11 mouse cellular contexts compared by ENCODE assay signal in genomic region chr8:105275387-105275786, GRCm38 (mm10). TPM values are rescaled to one million over a fixed set of nuclear protein-coding genes. Genes with fewer than 3 reads are reported as not detected.
DNase-seq lines count a peak whose midpoint lies in the region; ATAC-seq lines count a peak whose summit lies in the region.
"Had no signal": no experiment of that assay in that cellular context is flagged by ENCODE, and none has a peak within 500 bp of the region (broad histone marks: within the 10 kb centered on the region; RNA-seq: fewer than 3 reads in every experiment).

No protein-coding gene starts in this region.

- peak overlapping the region in 1 of 2 experiments; percentile 45; a peak in 1 of 4 replicates for H3K4me3 ChIP-seq in heart, embryonic 14.5 days (ENCODE audit: control insufficient read depth in 1 of 2, insufficient read depth in 1 of 2, low read depth in 1 of 2, low read length in 2 of 2)
- H3K4me3 ChIP-seq in midbrain, embryonic 10.5 days, result peak overlapping the region; percentile 57
- no peak overlapping the region for H3K4me3 ChIP-seq in midbrain, embryonic 11.5 days (ENCODE audit: low read depth, low read length)
- peak overlapping the region; percentile 53; the same call in 1 of the 2 replicates for H3K4me3 ChIP-seq in limb, embryonic 10.5 days
- peak overlapping the region; percentile 47; the same call in 1 of the 2 replicates for H3K4me3 ChIP-seq in stomach, embryonic 16.5 days (replicated peaks; ENCODE audit: low read length)

- intact Hi-C loops in heart, postnatal 36 days (cut with DNase I), result loop anchor here (10.0 kb wide), 1 partner anchor 621 kb away; no protein-coding TSS in a partner anchor

- peak overlapping the region; percentile 60; the same call in 1 of the 2 replicates for H3K9ac ChIP-seq in heart, embryonic 14.5 days (ENCODE audit: low read length)
- no peak overlapping the region for H3K9ac ChIP-seq in midbrain, embryonic 11.5 days (ENCODE audit: low read length)
- no peak overlapping the region; the same call in 1 of the 2 replicates for H3K9ac ChIP-seq in stomach, embryonic 16.5 days (ENCODE audit: low read length)

- H3K27me3 ChIP-seq in heart, embryonic 14.5 days (ENCODE audit: control insufficient read depth, insufficient read depth, low read length), result peaks cover 95% of the 10 kb centered on the region
- H3K27me3 ChIP-seq in midbrain, embryonic 10.5 days (ENCODE audit: low read depth, poor library complexity, severe bottlenecking), result peaks cover 100% of the 10 kb centered on the region
- peaks cover 94% of the 10 kb centered on the region for H3K27me3 ChIP-seq in midbrain, embryonic 11.5 days (ENCODE audit: control insufficient read depth, insufficient read depth, low read length)
- H3K27me3 ChIP-seq in limb, embryonic 10.5 days (ENCODE audit: low read depth, poor library complexity, severe bottlenecking), result peaks cover 100% of the 10 kb centered on the region
- H3K27me3 ChIP-seq in stomach, embryonic 16.5 days (ENCODE audit: control insufficient read depth, insufficient read depth, low read length), result peaks cover 80% of the 10 kb centered on the region

- H3K9me3 ChIP-seq in heart, embryonic 14.5 days (ENCODE audit: control insufficient read depth, low read length), result no peaks in the 10 kb centered on the region
- no peaks in the 10 kb centered on the region for H3K9me3 ChIP-seq in midbrain, embryonic 10.5 days (replicated peaks)
- H3K9me3 ChIP-seq in midbrain, embryonic 11.5 days (ENCODE audit: control insufficient read depth, low read length), result no peaks in the 10 kb centered on the region
- H3K9me3 ChIP-seq in limb, embryonic 10.5 days (replicated peaks), result no peaks in the 10 kb centered on the region
- H3K9me3 ChIP-seq in stomach, embryonic 16.5 days (replicated peaks; ENCODE audit: control insufficient read depth, low read length), result no peaks in the 10 kb centered on the region

- H3K4me1 ChIP-seq in heart, embryonic 14.5 days (ENCODE audit: control insufficient read depth in 2 of 2, insufficient read depth in 2 of 2, low read length in 2 of 2), result peaks cover 13 to 19% of the 10 kb centered on the region in 2 experiments
- H3K4me1 ChIP-seq in midbrain, embryonic 10.5 days, result peaks cover 36% of the 10 kb centered on the region
- peaks cover 16% of the 10 kb centered on the region for H3K4me1 ChIP-seq in midbrain, embryonic 11.5 days (ENCODE audit: control insufficient read depth, insufficient read depth, low read length)
- H3K4me1 ChIP-seq in limb, embryonic 10.5 days, result peaks cover 28% of the 10 kb centered on the region
- peaks cover 22% of the 10 kb centered on the region for H3K4me1 ChIP-seq in stomach, embryonic 16.5 days (ENCODE audit: control insufficient read depth, insufficient read depth, low read length)

- H3K27ac ChIP-seq in heart, embryonic 14.5 days (replicated peaks in 1 of 2; ENCODE audit: control insufficient read depth in 1 of 2, insufficient read depth in 1 of 2, low read depth in 2 of 2, low read length in 2 of 2), result no peak overlapping the region
- H3K27ac ChIP-seq in midbrain, embryonic 10.5 days (replicated peaks), result no peak overlapping the region
- no peak overlapping the region for H3K27ac ChIP-seq in midbrain, embryonic 11.5 days (ENCODE audit: low read depth, low read length)
- no peak overlapping the region for H3K27ac ChIP-seq in limb, embryonic 10.5 days
- H3K27ac ChIP-seq in stomach, embryonic 16.5 days (ENCODE audit: low read length), result no peak overlapping the region

- peak overlapping the region; percentile 80 for H3K4me2 ChIP-seq in heart, embryonic 14.5 days (ENCODE audit: low read length)
- H3K4me2 ChIP-seq in midbrain, embryonic 11.5 days, result no peak overlapping the region
- H3K4me2 ChIP-seq in stomach, embryonic 16.5 days (ENCODE audit: low read depth, low read length), result peak overlapping the region; percentile 68

- WGBS in heart, embryonic 14.5 days, result 8% methylated on average over 11 of the region's 11 CpGs
- WGBS in midbrain, embryonic 10.5 days, result 6% methylated on average over 11 of the region's 11 CpGs
- 4% methylated on average over 11 of the region's 11 CpGs for WGBS in midbrain, embryonic 11.5 days
- 9% methylated on average over 9 of the region's 11 CpGs for WGBS in limb, embryonic 10.5 days
- WGBS in stomach, embryonic 16.5 days, result 7% methylated on average over 11 of the region's 11 CpGs

- no peaks in the 10 kb centered on the region for H3K36me3 ChIP-seq in heart, embryonic 14.5 days (ENCODE audit: control insufficient read depth, insufficient read depth, low read length)
- peaks cover 8% of the 10 kb centered on the region; the same call in 1 of the 2 replicates for H3K36me3 ChIP-seq in midbrain, embryonic 10.5 days
- H3K36me3 ChIP-seq in midbrain, embryonic 11.5 days (ENCODE audit: control insufficient read depth, insufficient read depth, low read length), result no peaks in the 10 kb centered on the region
- H3K36me3 ChIP-seq in limb, embryonic 10.5 days, result peaks cover 5% of the 10 kb centered on the region; the same call in 1 of the 2 replicates
- H3K36me3 ChIP-seq in stomach, embryonic 16.5 days (ENCODE audit: control insufficient read depth, insufficient read depth, low read length), result no peaks in the 10 kb centered on the region

- ATAC-seq in heart, embryonic 14.5 days (ENCODE audit: insufficient number of reproducible peaks, insufficient read depth, low FRiP score, low read depth), result no peak
- ATAC-seq in midbrain, embryonic 11.5 days (ENCODE audit: low FRiP score), result no peak
- no peak for ATAC-seq in stomach, embryonic 16.5 days (ENCODE audit: insufficient read depth, low FRiP score)

- DNase-seq in heart, postnatal 36 days, result no peak
- DNase-seq in midbrain, embryonic 10.5 days (ENCODE audit: low spot score), result no peak
- DNase-seq in midbrain, embryonic 11.5 days (ENCODE audit: low spot score, missing footprints), result no peak
- no peak for DNase-seq in limb, embryonic 10.5 days (ENCODE audit: low spot score)
- no peak for DNase-seq in frontal cortex, postnatal 36 days (ENCODE audit: low spot score in 2 of 2)
- no peak for DNase-seq in frontal cortex, postnatal 10 days (ENCODE audit: low spot score in 2 of 2)
- DNase-seq: cerebellum, adult 18-20 months; lung, postnatal 10 days; thymus, adult 18-20 months had no signal

RNA-seq across cellular contexts. Expression of gene Nol3, which starts 0.6 kb away (rescaled TPM):
- 2.9 and 3.4 TPM in 2 replicates for polyA plus RNA-seq in heart, embryonic 14.5 days (2014; fragmentation: Nextera tagmentation; extraction: Ambion mirVana)
- total RNA-seq in heart, postnatal 36 days (2021), result 10 to 100 TPM; 19.3 to 22.1 TPM
- 1.4 and 2.3 TPM in 2 replicates for polyA plus RNA-seq in midbrain, embryonic 10.5 days (2016; fragmentation: Nextera tagmentation; extraction: Ambion mirVana)
- polyA plus RNA-seq in midbrain, embryonic 11.5 days (2014; fragmentation: Nextera tagmentation; extraction: Ambion mirVana), result 2.0 and 3.2 TPM in 2 replicates
- polyA plus RNA-seq in limb, embryonic 10.5 days (2016; fragmentation: Nextera tagmentation; extraction: Ambion mirVana), result 0.40 and 0.45 TPM in 2 replicates
- polyA plus RNA-seq in stomach, embryonic 16.5 days (2015; fragmentation: Nextera tagmentation; extraction: Ambion mirVana), result 1.3 and 2.3 TPM in 2 replicates

RNA-seq across cellular contexts. Expression of gene Hsf4, which starts 5.8 kb away (rescaled TPM):
- polyA plus RNA-seq in heart, embryonic 14.5 days (2014; fragmentation: Nextera tagmentation; extraction: Ambion mirVana), result 0.27 TPM in 1 of 2 replicates, not detected in the other
- 1 to 10 TPM; 1.6 to 2.6 TPM for total RNA-seq in heart, postnatal 36 days (2021)
- 0.10 TPM in 1 of 2 replicates, not detected in the other for polyA plus RNA-seq in midbrain, embryonic 10.5 days (2016; fragmentation: Nextera tagmentation; extraction: Ambion mirVana)
- not detected in 2 replicates for polyA plus RNA-seq in midbrain, embryonic 11.5 days (2014; fragmentation: Nextera tagmentation; extraction: Ambion mirVana)
- 0.10 TPM in 1 of 2 replicates, not detected in the other for polyA plus RNA-seq in limb, embryonic 10.5 days (2016; fragmentation: Nextera tagmentation; extraction: Ambion mirVana)
- polyA plus RNA-seq in stomach, embryonic 16.5 days (2015; fragmentation: Nextera tagmentation; extraction: Ambion mirVana), result not detected in 2 replicates

RNA-seq across cellular contexts. Expression of gene Fbxl8, which starts 10.9 kb away (rescaled TPM):
- 2.9 and 4.0 TPM in 2 replicates for polyA plus RNA-seq in heart, embryonic 14.5 days (2014; fragmentation: Nextera tagmentation; extraction: Ambion mirVana)
- 1 to 10 TPM; 2.3 to 3.4 TPM for total RNA-seq in heart, postnatal 36 days (2021)
- polyA plus RNA-seq in midbrain, embryonic 10.5 days (2016; fragmentation: Nextera tagmentation; extraction: Ambion mirVana), result 0.64 and 0.72 TPM in 2 replicates
- polyA plus RNA-seq in midbrain, embryonic 11.5 days (2014; fragmentation: Nextera tagmentation; extraction: Ambion mirVana), result 0.84 and 1.5 TPM in 2 replicates
- 0.81 and 1.1 TPM in 2 replicates for polyA plus RNA-seq in limb, embryonic 10.5 days (2016; fragmentation: Nextera tagmentation; extraction: Ambion mirVana)
- 3.4 and 4.7 TPM in 2 replicates for polyA plus RNA-seq in stomach, embryonic 16.5 days (2015; fragmentation: Nextera tagmentation; extraction: Ambion mirVana)

RNA-seq across cellular contexts. Expression of gene Tradd, which starts 11.0 kb away (rescaled TPM):
- polyA plus RNA-seq in heart, embryonic 14.5 days (2014; fragmentation: Nextera tagmentation; extraction: Ambion mirVana), result 15.2 and 18.0 TPM in 2 replicates
- 1 to 10 TPM; 4.9 to 5.8 TPM for total RNA-seq in heart, postnatal 36 days (2021)
- polyA plus RNA-seq in midbrain, embryonic 10.5 days (2016; fragmentation: Nextera tagmentation; extraction: Ambion mirVana), result 13.6 and 14.6 TPM in 2 replicates
- polyA plus RNA-seq in midbrain, embryonic 11.5 days (2014; fragmentation: Nextera tagmentation; extraction: Ambion mirVana), result 11.3 and 15.0 TPM in 2 replicates
- polyA plus RNA-seq in limb, embryonic 10.5 days (2016; fragmentation: Nextera tagmentation; extraction: Ambion mirVana), result 11.4 and 12.1 TPM in 2 replicates
- 32.9 and 36.1 TPM in 2 replicates for polyA plus RNA-seq in stomach, embryonic 16.5 days (2015; fragmentation: Nextera tagmentation; extraction: Ambion mirVana)

RNA-seq across cellular contexts. Expression of gene 4931428F04Rik, which starts 14.3 kb away (rescaled TPM):
- 4.0 and 7.2 TPM in 2 replicates for polyA plus RNA-seq in heart, embryonic 14.5 days (2014; fragmentation: Nextera tagmentation; extraction: Ambion mirVana)
- total RNA-seq in heart, postnatal 36 days (2021), result under 1 TPM; 0.70 to 0.97 TPM
- 26.4 and 36.8 TPM in 2 replicates for polyA plus RNA-seq in midbrain, embryonic 10.5 days (2016; fragmentation: Nextera tagmentation; extraction: Ambion mirVana)
- polyA plus RNA-seq in midbrain, embryonic 11.5 days (2014; fragmentation: Nextera tagmentation; extraction: Ambion mirVana), result 34.2 and 34.4 TPM in 2 replicates
- 13.9 and 19.2 TPM in 2 replicates for polyA plus RNA-seq in limb, embryonic 10.5 days (2016; fragmentation: Nextera tagmentation; extraction: Ambion mirVana)
- 8.0 and 9.2 TPM in 2 replicates for polyA plus RNA-seq in stomach, embryonic 16.5 days (2015; fragmentation: Nextera tagmentation; extraction: Ambion mirVana)
